Mouse (Mus musculus) embryo, embryonic 11 days (tissue): Measurements from ENCODE around the gene Evx2.

Experiments
- DNase-seq: peaks from one replicate; pipeline ENCODE4 v3.0.0-alpha.2; 2015

The Evx2 gene

GRCm38 (mm10) chr2:74680561-74681398 is 21.4 kb upstream of the Evx2 start:
- no peak for DNase-seq

DNA sequence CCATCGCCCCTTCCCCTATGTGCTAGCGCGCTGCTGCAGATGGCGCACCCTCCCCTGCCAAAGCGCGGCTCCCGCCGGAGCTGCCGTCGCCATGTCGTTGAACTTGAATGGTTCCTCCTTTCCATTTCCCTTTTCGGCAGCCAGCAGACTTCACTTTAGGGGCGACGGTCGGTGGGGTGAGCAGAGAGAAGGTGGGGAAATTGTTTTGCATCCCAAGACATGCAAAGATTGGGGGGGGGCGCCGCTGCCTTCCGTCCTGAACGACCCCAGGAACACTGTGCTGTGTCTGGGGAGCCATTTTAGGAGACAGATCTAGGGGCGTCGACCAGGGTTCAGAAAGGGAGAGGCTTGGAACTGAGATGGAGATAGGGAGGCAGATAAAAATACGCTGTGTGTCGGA is 20.6 kb upstream of the Evx2 start:
- DNase-seq: no peak

DNA sequence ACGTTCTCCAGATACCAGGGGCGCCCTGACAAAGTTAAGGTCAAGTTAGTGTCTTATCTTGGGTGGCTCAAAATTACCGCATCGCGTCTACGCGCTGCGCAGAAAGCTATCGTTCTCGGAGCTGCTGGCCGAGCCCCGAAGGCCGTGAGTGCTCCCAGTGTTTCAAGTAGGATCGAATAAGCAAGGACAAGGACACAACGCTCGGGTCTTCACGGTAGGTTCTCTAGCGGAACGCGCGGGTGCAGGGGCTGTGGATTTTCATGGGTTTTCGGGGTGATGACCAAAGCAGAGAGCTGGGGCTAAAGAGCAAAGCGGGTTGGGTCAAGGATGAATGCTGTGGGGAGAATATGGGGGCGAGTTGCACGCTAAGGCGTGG is 20.2 kb upstream of the Evx2 start:
- peak; percentile 63 for DNase-seq

DNA sequence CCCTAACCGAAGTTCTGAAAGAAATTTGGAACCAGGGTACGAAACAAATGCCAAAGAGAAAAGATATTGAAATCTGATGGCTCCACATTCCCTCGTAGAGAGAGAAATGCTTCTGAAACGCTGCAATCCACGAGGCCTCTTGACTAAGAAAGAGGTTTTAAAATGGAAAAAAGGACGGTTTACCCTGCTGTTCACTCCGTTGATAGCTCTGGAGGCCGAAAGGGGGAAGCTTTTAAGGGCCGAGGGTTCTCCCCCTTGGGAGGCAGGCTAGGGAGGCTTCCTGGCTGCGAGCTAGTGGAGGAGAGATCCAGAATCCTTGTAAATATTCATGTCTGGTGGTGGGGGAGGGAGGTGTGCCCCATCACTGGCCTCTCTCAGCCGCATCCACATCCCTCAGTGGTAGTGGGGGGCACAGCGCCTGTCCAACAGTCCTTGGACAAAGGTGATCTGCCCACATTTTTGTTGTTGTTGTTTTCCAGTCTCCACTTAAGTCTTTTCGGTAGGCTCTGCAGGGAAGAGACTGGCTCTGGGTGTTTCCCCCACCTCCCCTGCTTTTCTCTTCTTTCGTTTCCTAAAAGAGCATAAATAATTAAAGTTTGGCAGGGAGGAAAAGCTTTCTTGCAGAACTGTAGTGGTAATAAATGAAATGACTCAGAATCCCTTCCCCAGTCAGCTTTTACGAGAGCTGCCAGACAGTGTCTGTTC is 19.7 kb upstream of the Evx2 start, which contains the start of gene Hoxd11:
Hoxd11 (plus strand) TSS at position 667 of the 705 bp plus-strand sequence.
- DNase-seq: no peak

DNA sequence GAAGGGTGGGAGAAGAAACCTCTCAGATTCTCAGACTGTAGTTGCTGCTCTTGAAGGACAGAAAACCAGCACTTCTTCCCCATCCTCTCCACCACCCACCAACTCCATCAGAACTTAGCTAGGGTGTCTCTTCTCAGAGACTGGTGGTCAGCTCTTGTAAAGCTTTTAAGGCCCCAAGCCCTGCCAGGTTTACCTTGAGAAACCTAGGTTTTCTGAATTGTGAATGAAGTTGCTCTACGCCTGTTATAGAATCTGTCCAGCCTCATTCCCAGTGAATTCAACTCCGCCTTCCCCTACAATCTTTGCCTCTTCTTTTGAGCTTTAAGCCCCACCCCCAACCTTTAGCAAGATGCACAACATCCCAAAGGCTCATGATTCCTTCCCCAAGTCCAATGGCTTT is 17.7 kb upstream of the Evx2 start:
- no peak for DNase-seq

DNA sequence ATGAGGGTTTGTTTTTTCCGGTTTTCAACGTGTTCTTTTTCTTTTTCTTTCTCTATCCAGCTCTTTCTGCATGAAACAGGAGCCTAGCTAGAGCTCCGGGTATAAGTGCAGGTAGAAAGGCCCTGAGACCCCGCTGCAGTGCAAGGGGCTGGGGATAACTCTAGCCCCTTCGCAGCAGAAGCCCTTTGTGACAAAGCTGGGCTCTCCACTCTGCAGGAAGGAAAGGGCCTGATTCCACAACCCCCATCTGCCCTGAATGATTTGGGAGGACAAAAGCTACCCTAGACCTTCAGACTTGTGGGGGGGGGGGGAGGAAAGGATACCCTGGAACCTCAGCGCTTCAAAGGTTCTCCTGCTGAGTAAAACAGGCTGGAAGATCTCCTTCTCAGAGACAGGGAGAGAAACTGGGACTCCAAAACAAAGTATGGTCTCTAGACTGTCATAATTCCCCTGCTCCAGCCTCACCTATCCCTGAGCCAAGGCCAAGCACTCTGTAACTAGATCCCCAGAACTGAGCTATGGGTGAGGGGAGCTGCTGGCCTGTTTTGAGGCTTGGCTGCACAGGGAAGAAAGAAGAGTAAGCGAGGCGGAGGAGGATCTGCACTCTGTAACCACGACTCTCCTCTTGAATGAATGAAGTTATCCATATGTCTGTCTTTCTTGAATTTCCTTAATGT is 17.2 kb upstream of the Evx2 start:
- no peak for DNase-seq

DNA sequence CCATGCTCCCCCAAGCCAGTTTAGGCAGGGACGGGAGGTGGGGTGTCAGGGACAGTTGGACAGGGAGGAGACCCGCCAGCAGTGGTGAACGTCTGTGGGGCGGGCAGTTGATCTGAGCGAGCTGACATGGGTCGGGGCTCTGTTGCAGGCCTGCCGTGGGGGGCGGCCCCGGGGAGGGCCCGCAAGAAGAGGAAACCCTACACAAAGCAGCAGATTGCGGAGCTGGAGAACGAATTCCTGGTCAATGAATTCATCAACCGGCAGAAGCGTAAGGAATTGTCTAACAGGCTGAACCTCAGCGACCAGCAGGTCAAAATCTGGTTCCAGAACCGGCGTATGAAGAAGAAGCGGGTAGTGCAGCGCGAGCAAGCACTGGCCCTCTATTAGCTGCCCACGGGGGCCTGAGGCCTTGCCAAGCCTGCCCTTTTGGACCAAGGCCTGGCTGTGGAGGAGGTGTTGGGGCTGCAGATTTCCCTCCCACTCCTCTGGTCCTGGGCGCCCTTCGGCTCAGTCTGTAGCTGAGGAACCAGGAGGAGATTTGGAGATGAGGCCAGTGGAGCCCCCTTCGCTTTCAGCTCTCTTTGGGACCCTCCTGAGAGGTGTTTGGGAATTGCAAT is 16.4 kb upstream of the Evx2 start:
- no peak for DNase-seq

DNA sequence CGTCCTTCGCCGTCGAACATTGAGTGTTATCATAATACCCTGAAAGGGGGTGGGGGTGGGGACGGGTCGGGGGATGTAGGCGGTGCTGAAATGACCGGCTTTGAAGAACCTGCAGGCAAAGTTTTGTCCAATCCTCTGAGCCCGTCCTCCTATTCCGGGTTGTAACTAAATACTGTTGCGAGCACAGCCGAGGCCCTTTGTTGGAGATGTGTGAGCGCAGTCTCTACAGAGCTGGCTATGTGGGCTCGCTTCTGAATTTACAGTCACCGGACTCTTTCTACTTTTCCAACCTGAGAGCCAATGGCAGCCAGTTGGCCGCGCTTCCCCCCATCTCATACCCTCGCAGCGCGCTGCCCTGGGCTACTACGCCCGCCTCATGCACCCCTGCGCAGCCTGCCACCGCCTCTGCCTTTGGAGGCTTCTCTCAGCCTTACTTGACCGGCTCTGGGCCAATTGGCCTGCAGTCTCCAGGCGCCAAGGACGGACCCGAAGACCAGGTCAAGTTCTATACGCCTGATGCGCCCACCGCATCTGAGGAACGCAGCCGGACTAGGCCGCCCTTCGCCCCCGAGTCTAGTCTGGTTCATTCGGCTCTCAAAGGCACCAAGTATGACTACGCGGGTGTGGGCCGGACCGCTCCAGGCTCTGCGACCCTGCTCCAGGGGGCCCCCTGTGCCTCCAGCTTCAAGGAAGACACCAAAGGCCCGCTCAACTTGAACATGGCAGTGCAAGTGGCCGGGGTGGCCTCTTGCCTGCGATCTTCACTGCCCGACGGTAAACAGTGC is 15.7 kb upstream of the Evx2 start, which contains the start of gene Hoxd12:
Hoxd12 (plus strand) TSS at position 133 of the 785 bp plus-strand sequence.
- DNase-seq: no peak

- DNase-seq: no peak
Measured at GRCm38 (mm10) chr2:74673835-74674425, 14.6 kb upstream of the Evx2 start.

- DNase-seq: peak; percentile 90
Measured at GRCm38 (mm10) chr2:74672481-74673362, 13.4 kb upstream of the Evx2 start.

DNA sequence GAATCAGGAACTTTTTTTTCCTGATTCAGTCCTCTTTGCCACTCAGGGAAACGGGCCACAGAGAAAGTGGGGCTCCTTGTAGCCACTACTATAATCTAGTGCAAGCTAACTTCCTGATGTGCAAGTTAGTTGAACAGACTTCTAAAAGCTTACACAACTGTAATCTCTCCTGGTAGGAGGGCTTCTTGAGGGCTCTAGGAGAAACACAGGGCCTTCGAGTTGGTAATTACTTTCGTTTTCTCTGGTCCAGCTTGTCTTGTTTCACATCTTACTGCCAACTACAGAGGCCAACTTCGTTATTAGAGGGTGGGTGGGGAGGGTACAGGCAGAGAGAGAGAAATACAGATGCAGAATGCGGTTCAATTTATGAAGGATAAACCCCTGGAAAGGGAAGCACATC is 12.5 kb upstream of the Evx2 start:
- DNase-seq: no peak

DNA sequence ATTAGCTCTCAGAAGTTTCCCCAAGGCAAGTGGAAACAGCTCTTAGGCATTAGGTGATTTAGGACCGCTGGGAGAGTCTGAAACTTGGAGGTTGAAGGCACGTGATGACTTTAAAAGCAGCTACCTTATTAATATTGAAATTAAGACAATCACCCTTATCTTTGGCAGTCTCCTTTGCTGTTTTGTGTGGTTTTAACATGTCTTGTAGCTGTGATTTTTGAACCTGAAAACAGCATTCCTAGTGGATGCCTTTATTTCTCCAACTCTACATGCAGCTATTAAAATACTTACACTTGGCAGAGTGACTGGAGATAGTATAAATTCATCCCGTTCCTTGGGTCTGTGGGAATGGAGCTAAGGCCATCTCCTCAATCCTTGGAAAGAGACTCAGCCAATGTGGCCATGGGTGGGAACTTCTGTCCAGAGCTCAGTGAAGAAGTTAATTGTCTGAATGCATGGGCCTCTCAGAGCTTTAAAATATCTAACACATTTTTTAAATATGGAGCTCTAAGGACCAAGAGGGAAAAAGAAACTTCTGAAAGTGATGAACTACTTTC is 11.4 kb upstream of the Evx2 start:
- DNase-seq: no peak

DNA sequence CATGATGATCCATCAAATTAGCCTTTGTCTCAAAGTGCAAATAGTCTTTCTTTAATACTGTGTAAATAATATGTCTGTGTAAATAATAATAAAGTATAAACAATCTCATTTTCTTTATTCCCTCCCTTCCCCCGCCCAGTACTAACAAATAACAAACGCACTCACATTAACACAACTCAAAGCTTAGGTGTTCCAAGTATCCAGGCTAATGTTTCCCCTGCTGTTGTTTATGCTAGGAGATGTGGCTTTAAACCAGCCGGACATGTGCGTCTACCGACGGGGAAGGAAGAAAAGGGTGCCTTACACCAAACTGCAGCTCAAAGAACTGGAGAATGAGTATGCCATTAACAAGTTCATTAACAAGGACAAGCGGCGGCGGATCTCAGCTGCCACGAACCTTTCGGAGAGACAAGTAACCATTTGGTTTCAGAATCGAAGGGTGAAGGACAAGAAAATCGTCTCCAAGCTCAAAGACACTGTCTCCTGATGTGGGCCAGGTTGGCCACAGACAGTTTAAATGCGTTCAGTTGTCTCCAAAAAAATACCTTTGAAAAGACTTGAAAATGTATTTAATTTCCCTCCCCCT is 10.4 kb upstream of the Evx2 start:
- no peak for DNase-seq

DNA sequence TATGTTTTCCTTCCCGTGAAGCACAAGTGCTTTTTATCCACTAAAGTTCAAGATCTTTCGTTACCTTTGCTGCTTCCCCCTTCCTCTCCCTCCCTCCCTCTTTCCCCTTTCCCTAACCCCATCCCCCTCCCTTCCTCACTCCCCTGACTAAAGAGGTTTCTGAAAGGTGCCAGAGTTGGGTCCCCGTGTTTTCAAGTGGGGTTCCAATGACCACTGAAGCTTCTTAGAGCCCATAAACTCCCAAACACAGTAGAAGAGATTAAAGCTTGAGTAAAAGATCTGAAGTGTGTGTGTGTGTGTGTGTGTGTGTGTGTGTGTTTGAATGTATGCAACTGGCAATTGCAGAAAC is 9.8 kb upstream of the Evx2 start:
- no peak for DNase-seq

DNA sequence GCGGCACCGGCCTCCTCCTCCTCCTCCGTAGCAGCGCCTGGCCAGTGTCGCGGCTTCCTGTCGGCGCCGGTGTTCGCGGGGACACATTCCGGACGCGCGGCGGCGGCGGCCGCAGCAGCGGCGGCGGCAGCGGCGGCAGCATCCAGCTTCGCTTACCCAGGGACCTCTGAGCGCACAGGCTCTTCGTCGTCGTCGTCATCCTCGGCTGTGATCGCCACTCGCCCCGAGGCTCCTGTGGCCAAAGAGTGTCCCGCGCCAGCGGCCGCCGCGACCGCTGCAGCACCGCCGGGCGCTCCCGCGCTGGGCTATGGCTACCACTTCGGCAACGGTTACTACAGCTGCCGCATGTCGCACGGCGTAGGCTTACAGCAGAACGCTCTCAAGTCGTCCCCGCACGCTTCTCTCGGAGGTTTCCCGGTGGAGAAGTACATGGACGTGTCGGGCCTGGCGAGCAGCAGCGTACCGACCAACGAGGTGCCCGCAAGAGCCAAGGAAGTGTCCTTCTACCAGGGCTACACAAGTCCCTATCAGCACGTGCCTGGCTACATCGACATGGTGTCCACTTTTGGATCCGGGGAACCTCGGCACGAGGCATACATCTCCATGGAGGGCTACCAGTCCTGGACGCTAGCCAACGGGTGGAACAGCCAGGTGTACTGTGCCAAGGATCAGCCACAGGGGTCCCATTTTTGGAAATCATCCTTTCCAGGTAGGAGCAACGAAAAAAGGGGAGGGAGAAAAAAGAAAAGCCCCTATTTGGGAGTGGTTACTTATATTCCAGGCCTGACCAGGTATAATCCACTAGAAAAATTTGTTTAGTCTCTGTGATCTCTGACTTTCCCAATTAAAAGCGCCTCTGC is 9.2 kb upstream of the Evx2 start:
- peak; percentile 72 for DNase-seq

- DNase-seq: no peak
Measured at GRCm38 (mm10) chr2:74667842-74668357, 8.5 kb upstream of the Evx2 start, which contains the start of gene Hoxd13. TSS of gene Hoxd13 (plus strand) at chr2:74668310.

- no peak for DNase-seq
Measured at GRCm38 (mm10) chr2:74667191-74667841, 8.0 kb upstream of the Evx2 start.

DNA sequence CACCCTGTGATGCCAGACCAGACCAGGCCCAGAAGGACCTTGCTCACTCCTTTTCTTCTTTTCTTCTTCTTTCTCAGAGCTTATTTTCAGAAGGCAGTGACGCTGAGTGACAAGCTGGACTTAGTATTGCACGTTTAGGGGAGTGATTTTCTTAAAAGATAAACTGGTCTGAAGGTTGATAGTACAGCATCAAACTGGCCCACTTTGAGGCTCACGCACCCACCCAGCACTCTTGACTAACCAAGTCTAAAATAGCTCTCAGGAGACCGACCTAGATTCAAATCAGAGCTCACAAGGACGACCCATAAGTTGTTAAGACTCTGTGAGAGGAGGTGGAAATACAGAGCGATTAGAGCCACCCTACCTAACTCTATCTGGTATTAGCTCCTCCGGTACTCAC is 7.1 kb upstream of the Evx2 start:
- DNase-seq: no peak
